Mouse (Mus musculus): ENCODE results near the gene Dll4.
A peak's percentile ranks its signal among the peaks of the same experiment; 100 is the strongest.

Dll4 gene

DNA sequence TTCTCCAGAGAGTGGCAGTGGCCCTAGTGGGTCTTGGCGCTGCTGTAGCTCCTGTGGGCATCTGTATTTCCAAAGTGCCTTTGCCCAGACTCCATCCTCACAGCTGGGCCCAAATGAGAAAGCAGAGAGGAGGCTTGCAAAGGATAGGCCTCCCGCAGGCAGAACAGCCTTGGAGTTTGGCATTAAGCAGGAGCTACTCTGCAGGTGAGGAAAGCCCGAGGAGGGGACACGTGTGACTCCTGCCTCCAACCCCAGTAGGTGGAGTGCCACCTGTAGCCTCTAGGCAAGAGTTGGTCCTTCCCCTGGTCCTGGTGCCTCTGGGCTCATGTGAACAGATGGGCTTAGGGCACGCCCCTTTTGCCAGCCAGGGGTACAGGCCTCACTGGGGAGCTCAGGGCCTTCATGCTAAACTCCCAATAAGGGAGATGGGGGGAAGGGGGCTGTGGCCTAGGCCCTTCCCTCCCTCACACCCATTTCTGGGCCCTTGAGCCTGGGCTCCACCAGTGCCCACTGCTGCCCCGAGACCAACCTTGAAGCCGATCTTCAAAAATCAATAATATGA lies 9.5 kb downstream of the Dll4 start:
- no peak for DNase-seq (ENCODE audit: extremely low read depth, low read depth)

DNA sequence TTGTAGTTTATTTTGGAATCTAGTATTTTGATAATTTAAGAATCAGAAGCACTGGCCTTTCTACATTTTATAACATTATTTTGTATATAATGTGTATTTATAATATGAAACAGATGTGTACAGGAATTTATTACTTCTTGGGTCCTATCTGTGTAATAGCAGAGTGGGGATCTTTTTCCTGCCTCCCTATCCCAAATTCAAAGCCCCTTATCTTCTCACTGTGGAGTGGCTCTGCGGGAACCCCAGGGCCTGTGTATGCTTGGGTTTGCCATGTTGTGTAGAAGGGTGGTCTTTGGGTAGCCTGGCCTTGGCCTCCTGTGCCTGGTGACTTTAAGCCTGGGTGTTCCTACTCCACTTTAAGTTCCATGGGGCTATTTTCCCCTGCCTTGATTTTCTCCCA lies 10.0 kb downstream of the Dll4 start:
- no peak for DNase-seq (ENCODE audit: extremely low read depth, low read depth)

DNA sequence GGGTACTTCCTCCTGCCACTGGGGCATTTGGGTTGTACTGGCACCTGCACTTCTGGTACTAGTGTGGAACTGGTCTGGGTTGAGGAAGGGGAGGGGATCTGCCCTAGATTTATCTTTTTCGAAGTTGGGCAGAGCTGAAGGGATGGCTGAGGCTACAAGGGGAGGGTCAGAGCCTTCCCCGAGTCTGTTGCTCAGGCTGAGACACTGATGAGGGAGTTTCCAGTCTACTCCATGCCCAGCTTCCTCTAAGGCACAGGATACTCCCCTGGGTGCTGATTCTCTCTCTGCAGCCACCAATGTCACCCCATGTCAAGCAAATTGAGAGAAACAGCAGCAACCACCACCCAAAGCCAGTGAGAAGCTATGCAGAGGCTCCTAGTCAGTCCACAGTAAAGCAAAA lies 10.4 kb downstream of the Dll4 start:
- DNase-seq (ENCODE audit: extremely low read depth, low read depth) = no peak

DNA sequence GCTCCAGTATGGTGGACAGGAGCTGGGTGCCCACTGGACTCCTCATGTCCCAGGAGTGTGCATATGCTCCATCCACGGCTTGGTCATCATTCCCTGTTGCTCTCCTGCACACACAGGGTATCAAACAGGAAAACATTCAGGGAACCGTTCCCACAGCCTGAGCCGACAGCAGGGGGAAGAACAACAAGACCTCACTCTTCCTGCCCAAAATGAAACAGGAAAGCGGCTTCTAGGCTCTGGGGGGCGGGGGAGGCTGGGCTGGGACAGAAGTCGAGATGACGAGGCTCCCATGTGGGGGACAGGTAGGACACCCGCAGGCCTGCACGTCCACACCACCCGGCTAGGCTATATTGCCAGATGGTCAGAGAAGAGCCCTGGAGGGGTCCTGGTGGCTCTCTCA lies 10.9 kb downstream of the Dll4 start:
- no peak for DNase-seq (ENCODE audit: extremely low read depth, low read depth)

DNA sequence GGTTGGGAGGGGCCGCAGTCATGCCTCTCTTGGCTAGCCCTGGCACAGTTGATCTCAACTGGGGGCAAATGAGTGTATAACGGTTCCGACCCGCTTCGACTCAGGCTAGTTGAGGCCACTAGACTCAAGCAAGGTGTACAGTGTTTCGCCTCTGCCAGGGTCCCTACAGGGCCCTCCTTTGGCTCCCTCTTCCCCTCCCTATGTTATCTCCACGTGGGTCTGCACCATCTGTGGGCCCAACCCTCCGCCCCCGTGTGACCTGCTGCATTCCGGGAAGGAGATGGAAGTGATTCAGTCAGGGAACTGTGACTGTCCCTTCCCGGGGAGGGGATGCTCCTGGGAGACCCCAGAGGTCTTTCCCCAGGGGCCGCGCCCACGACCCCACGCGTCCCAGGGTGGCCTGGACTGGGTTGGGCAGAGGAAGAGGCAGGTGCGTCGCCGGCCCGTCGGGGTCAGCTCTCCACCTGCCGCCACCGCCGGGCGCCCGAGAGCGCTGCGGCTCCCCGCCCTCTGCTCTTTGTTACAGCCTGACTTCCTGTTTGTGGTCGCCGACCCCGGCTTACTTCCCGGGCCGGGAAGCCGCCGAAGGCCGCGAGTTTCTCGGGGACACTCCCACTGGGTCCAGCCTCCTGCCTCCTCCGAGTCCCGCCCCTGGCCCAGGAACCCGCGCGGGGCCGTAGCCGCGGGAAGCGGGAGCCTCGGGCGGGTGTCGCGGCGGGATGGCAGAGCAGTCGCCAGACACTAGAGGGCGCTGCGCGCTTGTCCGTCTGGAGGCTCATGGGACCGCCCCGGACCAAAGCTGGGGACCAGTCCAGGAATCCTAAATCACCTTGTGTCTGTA lies 12.1 kb downstream of the Dll4 start:
- DNase-seq (ENCODE audit: extremely low read depth, low read depth) = peak; percentile 53

DNA sequence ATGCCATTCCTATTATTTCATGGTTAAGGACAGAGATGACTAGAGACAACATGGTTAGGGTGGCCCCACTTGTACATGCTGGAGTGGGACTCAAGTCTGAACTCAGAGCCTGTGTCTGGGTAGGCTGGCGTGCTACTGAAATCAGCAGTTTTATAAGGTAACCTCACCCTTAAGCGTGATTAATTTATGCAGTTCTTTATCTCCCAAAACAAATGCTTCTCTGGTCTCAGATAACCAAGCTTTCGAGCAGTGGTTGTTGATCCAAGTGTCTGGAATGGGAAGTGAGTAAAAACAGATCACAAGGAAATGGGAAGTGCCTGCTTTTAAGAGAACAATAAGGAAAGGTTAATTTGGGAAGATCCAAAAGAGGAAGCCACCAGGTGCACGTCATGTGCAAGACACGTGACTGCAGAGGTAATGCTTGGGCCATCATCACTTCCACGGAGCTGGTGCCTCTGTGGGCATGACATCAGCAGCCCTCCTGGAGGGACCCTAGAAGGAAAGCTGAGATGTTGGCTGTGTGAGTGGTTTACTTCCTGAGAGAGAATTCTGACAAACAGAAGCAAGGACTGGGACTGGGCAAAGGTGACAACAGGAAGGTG lies 19.1 kb downstream of the Dll4 start:
- no peak for DNase-seq (ENCODE audit: extremely low read depth, low read depth)

DNA sequence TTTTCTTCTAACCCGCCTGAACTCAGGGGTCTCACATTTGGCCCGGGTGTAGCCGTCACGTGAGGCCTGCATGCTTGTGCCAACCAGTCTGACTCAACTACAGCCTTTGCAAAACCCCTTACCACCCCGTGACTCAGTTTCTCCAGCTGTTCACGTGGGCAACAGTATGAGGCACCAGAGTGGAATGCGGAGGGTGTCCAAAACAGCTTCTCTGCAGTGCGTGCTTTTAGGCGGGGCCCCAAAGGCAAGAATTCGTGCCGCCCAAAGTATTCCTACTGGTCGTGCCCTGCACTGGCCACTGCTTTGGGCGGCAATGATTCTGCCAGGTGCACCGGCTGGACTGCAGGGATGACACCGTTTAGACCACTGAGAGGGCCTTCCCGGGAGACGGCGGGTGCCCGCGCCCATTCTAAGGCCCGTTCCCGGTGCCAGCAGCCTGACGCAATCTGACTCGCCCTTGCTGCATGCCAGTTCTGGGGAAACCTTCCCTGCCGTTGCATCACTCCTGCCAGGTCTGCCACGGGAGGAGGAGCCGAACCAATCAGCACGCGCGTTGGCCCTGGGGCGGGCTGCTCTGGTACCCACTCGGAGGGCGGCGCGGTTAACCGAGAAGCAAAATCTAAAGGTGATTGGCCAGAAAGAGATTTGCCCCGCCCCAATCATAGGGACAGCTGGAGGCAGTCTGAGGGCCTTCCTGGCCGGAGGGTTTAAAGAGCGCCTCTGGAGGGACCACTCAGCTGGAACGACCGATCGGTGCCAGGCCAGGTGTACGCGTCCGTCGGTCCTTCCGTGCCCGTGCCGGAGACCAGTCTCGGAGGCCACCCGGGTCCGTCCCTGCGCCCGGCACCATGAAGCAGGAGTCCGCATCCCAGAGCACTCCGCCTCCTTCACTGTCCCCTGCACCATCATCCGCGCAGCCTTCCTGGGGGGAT lies 25.2 kb downstream of the Dll4 start, which contains the start of gene Chac1:
Gene Chac1, plus strand, starts transcription at position 675 of the 932 bp plus-strand sequence.
- peak; percentile 91 for DNase-seq (ENCODE audit: extremely low read depth, low read depth)

DNA sequence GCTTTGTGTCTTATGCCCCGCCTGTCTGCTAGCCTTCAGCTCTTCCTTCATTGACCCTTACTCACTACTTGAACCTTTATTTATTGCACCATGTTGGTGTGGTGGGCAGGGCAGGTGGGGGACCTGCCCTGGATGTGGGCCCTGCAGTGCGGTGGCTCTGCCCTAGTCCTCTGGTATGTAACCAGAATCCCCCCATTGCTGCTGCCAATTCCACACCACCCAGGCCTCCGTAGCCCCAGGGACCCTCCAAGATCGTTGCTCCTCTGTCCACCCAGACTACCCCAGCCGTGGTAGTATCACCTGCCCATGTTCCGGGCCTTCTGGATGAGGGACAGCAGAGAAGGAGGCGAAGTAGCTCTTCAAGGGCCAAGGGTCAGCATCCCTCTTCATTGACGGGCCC lies 28.1 kb downstream of the Dll4 start:
- DNase-seq (ENCODE audit: extremely low read depth, low read depth) = no peak

DNA sequence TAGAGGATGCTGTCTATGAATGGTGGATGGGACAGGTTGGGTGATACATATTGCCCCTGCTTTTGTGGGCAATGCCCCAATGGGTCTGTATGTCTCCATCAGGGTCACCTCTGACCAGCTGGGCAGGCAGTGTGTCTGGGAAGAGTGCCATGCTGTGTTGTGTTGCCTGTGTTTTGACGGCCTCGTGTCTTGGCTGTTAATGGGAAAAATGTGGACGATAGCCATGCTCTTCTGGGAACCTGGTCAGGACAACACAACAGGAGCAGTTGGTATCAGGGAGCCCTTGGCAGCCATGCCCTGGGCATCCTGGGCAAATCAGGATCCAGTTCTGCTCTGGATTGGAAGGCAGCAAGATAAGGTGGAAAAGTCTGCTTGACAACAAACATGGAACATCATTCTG lies 29.5 kb downstream of the Dll4 start:
- no peak for DNase-seq (ENCODE audit: extremely low read depth, low read depth)

DNA sequence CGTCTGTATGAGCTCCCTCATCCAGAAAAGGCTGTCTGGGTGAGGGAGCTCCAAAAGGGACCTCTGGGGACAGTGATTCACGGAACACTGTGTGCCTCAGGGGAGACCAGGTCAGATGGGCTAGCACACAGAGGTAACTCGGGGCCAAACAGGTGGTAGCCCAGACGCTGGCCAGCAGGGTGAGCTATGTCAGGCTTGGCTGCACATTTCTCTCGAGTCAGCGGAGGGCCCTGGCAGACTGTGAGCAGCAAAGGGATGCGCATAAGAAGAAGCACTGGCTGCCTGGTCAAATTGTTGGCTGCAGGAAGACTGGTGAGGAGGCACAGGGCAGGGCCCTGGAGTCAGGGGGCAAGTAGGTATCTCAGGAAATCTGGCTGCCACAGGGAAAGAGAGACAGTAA lies 30.1 kb downstream of the Dll4 start:
- DNase-seq (ENCODE audit: extremely low read depth, low read depth) = no peak

DNA sequence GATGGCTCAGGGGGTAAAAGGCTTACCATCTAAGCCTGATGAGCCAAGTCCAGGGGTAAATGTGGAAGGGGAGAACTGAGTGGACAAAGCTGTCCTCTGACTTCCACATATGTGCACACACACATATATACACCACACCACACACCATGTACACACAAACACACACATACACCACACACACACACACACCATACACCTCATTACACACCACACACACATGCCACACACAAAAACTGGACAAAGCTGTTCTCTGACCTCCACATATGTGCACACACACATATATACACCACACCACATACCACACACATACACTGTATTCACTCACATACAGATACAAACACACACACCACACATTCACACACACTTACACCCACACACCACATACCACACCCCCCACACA lies 30.7 kb downstream of the Dll4 start:
- DNase-seq (ENCODE audit: extremely low read depth, low read depth) = no peak

DNA sequence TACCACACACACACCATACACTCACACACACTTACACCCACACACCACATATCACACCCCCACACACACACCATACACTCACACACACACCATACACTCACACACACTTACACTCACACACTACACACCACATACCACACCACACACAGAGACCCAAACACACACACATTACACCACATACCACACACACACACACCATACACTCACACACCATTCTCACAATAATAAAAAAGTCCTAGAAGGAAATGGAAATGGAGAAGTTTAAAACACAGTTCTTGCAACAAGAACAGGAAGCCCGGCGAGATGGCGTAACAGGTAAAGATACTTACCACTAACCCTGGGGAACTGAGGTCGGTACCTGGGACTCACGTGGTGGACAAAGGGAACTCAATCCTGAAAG lies 31.2 kb downstream of the Dll4 start:
- no peak for DNase-seq (ENCODE audit: extremely low read depth, low read depth)

DNA sequence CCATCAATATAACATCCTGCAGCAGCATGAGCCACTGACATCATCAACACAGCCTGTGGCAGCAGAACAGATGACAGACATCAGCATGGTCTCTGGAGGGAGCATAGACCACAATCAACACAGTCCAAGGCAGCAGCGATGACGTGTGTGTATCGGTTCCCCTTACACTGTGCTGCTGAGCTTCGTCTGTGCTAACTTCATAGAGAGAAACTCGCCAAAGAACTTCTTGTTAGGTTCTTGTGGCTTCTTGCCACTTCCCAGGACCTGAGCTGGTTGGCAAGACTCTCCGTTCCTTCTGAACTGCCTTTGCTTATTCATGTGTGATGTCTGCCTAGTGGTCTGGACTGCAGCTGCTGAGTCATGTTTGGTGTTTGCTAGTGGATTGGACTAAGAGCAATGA lies 32.7 kb downstream of the Dll4 start:
- DNase-seq (ENCODE audit: extremely low read depth, low read depth) = no peak

DNA sequence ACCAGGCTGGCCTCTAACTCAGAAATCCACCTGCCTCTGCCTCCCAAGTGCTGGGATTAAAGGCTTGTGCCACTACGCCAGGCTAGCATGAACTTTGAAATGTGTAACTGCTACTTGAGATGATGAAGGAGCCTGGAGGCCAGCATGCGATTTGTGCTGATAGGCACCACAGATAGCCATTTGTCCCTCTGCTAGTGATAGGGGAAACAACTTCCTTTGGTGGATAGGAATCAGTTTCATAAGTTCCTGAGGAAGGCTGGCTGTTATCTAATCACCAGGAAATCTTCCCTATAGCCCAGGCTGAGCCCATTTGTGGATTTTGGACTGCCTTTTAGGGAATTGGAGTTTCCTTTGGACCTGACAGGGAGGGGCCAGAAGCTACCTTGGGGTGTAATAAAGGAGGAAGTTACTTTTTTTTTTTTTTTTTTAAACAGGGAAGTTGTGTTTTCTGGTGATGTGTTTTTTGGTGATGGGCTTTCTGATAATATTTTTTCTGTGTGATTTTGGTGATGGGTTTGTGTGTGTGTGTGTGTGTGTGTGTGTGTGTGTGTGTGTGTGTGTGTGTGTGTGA lies 34.2 kb downstream of the Dll4 start:
- peak; percentile 59 for DNase-seq (ENCODE audit: extremely low read depth, low read depth)

DNA sequence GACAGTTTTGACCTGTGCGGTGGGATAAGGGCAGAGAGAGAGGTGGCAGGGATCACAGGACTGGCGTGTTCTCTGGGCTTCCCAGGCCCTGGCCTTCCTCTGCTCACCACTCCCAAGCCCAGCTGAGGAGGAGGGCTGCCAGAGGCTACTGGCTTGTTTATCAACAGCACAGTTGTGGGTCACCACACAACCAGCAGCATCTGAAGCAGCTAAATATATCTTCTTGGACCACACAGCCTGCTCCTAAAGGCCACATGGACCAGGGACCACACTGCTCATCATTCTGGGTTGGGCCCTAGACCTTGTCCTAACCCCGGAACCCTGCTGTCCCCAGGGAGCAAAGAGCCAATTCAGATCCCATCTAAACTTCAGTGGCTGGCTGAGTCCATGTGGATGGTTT lies 39.4 kb downstream of the Dll4 start:
- no peak for DNase-seq (ENCODE audit: extremely low read depth, low read depth)

DNA sequence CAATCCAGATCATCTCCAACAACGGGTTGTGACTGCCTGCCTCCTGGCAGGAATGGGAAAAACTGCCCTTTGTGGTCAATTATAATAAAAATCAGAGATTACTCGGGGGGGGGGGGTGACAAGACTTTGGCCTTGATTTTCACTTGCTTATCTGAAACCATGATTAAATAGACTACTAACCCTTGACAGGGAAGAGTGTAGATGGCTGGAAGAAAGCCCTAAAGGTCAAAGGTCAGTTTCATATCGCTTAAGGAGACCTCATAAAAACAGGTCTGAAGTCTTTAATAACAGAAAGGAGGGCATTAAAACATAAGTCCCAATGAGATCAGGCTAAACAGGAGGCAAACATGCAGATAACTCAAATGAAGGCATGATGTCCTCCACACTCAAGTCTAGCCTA lies 41.8 kb downstream of the Dll4 start:
- DNase-seq (ENCODE audit: extremely low read depth, low read depth) = no peak

DNA sequence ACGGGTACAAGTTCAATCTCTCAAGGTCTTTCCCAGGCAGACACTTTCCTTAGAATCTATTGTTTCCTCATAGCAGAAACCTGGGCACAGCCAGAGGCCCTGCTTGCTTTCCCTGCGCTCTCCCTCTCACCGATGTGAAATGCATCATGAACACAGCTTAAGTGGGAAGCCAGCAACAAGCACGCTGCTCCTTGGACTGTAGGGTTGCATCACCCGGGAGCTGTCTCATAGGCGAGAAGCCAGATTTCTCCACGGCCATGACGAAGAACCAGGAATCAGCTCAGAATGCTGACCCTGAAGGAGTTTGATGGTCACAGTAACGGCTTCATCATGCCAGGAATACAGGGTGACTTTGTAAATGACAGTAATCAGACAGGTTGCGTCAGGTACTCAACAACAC lies 44.5 kb downstream of the Dll4 start:
- no peak for DNase-seq (ENCODE audit: extremely low read depth, low read depth)

DNA sequence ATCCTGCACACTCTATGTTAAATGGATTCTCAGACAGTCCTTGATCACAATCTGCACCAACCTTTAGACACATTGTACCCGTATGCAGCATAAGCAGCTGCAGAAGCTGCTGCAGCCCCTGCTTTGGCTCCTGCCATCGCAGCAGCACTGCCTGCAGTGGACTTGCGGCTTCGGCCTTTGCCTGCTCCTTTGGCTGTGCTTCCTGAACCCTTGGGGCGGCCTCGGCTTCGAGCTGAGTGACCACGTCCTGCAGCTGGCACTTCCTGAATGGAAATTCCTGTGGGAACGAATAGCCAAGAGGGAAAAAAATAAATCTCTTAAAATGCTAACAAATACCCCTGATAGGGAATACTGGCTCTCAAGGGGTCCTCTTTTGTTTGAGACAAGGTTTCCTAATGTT lies 51.7 kb downstream of the Dll4 start:
- DNase-seq (ENCODE audit: extremely low read depth, low read depth) = no peak

DNA sequence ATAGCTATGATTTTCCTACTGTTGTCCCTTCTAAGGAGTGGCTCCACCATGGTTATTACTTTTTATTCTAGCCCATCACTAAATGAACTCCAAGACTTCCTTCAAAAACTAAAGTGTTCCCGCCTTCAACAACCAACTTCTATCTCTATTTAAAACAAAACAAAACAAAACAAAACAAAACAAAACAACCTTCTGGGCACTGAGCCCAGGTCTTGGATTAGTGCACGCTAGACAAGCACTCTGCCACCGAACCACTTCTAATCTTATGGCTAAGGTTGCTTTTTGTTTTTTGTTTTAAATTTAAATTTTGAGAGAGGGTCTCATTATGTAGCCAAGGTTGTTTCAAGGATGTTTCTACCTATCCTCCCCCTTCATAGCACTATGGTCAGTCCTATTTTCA lies 52.2 kb downstream of the Dll4 start:
- no peak for DNase-seq (ENCODE audit: extremely low read depth, low read depth)

DNA sequence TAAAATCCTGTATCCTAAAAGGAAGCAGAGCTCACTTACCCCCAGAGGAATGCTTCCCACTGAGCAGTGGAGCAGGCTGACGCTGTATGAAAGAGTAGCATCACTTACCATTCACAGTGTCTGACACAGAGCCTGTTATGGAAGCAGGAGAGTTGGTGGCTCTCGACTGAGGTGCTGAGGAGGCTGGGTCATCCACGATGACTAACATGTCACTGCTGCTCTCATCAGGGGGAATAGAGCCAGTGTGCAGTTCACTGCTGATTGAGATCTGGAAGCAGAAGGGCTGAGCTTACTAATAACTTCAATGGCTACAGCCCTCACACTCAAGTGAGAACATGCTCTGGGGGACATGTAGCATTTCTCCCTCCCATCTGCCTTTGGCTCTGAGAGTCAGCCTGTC lies 53.9 kb downstream of the Dll4 start:
- no peak for DNase-seq (ENCODE audit: extremely low read depth, low read depth)
